Mouse (Mus musculus) kidney, embryonic 16.5 days (tissue): Measurements from ENCODE around the gene Cep131. TPM values are rescaled to one million over a fixed set of nuclear protein-coding genes. Genes with fewer than 3 reads are reported as not detected.

ENCODE experiments used
- ATAC-seq: fragments of 200-750 bp; cut with Nextera tagmentation; 2 replicates; pipeline ENCODE4 v1.8.0; 2017; ENCODE audit warnings: moderate TSS enrichment; ENCODE audit not compliant: low FRiP score, low TSS enrichment
- H3K27ac ChIP-seq: fragments of 300-500 bp; sonication (generic); 2 replicates; pipeline ENCODE4 v1.5.1; 2014; ENCODE audit warnings: low read length
- H3K27me3 ChIP-seq: fragments of 300-500 bp; sonication (generic); 2 replicates; pipeline ENCODE4 v1.6.1; 2014; ENCODE audit warnings: low read length, control low read depth, mixed read lengths; ENCODE audit not compliant: insufficient read depth
- H3K36me3 ChIP-seq: fragments of 300-500 bp; sonication (generic); 2 replicates; pipeline ENCODE4 v1.6.1; 2014; ENCODE audit warnings: low read length, control low read depth, mixed read lengths; ENCODE audit not compliant: insufficient read depth
- H3K4me1 ChIP-seq: fragments of 300-500 bp; sonication (generic); 2 replicates; pipeline ENCODE4 v1.6.1; 2014; ENCODE audit warnings: low read length, control low read depth, mixed read lengths; ENCODE audit not compliant: insufficient read depth
- H3K4me2 ChIP-seq: fragments of 300-500 bp; sonication (generic); replicated peaks from 2 replicates; pipeline ENCODE4 v1.6.1; 2014; ENCODE audit warnings: low read depth, low read length
- H3K4me3 ChIP-seq: fragments of 300-500 bp; sonication (generic); 2 replicates; pipeline ENCODE4 v1.5.1; 2014; ENCODE audit warnings: mild to moderate bottlenecking, low read length
- H3K9ac ChIP-seq: fragments of 300-500 bp; sonication (generic); replicated peaks from 2 replicates; pipeline ENCODE4 v1.6.1; 2014; ENCODE audit warnings: low read length
- H3K9me3 ChIP-seq: fragments of 300-500 bp; sonication (generic); 2 replicates; pipeline ENCODE4 v1.6.1; 2016; ENCODE audit warnings: low read length, control low read depth
- WGBS: fragments of 180-500 bp; shearing (Covaris S2); extraction: QIAGEN DNeasy Blood & Tissue Kit; methylation state at CpG from one replicate; pipeline ENCODE4 v1.1.7; 2014; 5-methylcytosine and 5-hydroxymethylcytosine counted together
- polyA plus RNA-seq: library from polyadenylated mRNA; unstranded; fragments of >200 nt; fragmentation: Nextera tagmentation; extraction: Ambion mirVana; gene quantifications from 2 replicates; pipeline ENCODE4 v1.2.1, GENCODE M21; 2015

The Cep131 gene
- polyA plus RNA-seq, 1 experiment from 2014 or later, result 26.6 TPM

DNA sequence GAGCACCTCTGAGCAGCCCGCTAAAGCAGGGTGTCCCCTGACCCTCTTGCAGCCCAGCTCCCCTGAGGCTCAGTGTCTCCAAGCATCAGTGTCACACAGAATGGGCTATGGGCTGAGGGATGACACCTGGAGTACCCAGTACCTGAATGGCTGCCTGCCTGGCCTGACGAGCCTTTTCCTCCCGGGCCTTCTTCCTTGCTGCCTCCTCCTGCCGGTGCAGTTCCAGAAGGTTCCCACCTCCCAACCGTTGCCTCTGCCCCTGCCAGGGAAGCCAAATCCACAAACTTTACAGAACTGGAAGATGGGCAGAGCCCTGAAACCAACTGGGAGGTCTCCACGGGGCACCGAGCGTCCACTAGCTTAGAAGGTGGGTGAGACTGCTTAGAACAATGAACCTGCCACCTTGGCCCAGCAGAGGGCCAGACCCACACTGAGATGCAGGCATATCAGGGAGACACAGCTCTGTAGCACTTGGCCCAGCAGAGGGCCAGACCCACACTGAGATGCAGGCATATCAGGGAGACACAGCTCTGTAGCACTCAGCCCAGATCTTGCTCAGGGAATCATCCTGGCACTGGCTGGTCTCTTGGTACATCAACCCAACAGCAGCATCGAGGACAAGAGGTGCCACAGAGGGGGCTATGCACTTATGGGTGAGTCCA, 13.5 kb downstream of the Cep131 start:
- Histone ChIP-seq H3K4me3 (no peak overlapping the region), H3K4me2 (no peak overlapping the region), H3K27ac (no peak overlapping the region), H3K36me3 (peaks cover 39% of the 10 kb centered on the region), H3K9ac (no peak overlapping the region), H3K27me3 (no peaks in the 10 kb centered on the region), H3K4me1 (no peaks in the 10 kb centered on the region), H3K9me3 (no peaks in the 10 kb centered on the region)
- no peak for ATAC-seq
- WGBS, result 89% methylated on average over 9 of the region's 9 CpGs

DNA sequence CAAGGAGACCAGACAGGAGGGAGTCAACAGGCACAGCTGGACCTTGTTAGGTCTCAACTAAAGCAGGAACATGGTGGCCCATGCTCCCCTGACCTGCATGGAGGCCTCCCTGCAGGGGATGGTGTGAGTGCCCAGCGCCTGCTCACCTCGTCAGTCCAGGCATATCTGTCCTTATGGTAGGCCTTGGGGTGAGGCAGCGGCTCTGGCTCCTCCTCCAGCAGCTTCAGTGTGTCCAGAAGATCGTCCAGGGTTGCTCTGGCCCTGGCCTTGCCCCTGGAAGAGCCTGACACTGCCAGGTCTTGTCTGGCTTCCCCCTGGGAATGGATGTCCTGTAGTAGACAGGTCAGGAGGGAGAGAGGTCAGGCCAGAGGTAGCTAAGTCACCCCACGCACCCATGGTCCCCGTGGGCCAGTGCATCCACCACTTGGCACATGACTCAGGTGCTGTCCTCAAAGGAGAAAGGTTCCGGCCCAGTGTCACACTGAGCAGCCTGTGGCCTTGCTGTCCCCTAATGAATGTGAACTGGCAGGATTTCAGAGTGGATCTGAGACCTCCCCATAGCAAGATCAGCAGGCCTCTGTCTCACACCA, 14.8 kb downstream of the Cep131 start:
- WGBS, result 80% methylated on average over 7 of the region's 7 CpGs
- H3K4me1 ChIP-seq, result no peaks in the 10 kb centered on the region
- no peaks in the 10 kb centered on the region for H3K27me3 ChIP-seq
- H3K4me2 ChIP-seq, result no peak overlapping the region
- no peaks in the 10 kb centered on the region for H3K9me3 ChIP-seq
- no peak overlapping the region for H3K4me3 ChIP-seq
- H3K36me3 ChIP-seq, result peaks cover 35% of the 10 kb centered on the region
- ATAC-seq, result no peak
- no peak overlapping the region; the same call in 1 of the 2 replicates for H3K9ac ChIP-seq
- H3K27ac ChIP-seq, result no peak overlapping the region

DNA sequence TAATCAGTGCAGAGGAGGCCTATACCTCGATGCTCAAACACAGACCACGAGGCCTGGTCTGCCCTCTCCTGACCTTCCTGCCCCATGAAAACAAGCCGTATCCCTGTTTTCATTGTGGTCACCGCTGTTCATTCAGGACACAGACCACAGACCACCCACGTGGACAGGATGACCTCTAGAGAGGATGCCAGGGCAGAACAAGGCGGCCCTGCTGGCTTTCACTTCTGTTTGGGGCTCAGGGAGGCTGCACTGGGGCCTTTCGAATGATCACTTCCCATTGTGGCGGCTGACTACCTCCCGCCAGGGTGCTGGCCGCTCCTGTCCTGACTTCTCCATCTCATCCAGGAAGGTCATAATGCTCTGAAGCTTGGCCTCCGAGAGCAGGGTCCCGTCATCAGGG, 15.6 kb downstream of the Cep131 start:
- Histone ChIP-seq H3K9me3 (no peaks in the 10 kb centered on the region), H3K27ac (no peak overlapping the region), H3K4me3 (no peak overlapping the region), H3K27me3 (no peaks in the 10 kb centered on the region), H3K36me3 (peaks cover 29% of the 10 kb centered on the region), H3K9ac (no peak overlapping the region), H3K4me2 (no peak overlapping the region), H3K4me1 (no peaks in the 10 kb centered on the region)
- 52% methylated on average over 12 of the region's 12 CpGs for WGBS
- no peak for ATAC-seq

DNA sequence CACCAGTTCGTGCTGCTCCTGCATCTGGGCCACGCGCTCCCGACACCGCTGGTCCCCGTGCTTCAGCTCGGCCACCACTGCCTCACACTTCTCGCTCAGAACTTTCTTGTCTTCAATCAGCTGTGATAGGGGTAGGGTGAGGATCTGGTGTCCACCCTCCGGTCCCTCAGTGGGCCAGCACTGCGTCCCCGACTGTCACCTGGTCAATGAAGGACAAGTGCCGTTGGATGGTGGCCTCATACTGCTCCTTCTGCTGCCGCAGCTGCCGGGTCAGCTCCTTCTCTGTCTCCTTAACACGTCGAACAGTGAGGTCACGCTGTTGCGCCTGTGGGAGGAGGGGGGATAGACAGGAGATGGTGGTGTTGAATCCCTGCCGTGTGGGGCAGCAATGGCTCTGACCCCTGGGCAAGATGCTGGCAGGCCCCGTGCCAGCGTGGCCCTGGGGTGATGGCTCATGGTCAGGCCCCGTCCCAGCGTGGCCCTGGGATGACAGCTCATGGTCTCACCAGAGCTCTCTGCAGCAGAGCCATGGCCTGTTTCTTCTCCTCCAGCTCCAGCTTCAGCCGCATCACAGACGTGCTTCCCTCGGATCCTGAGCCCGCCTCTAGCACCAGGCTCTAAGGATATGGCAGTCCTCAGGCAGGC, 16.2 kb downstream of the Cep131 start:
- H3K36me3 ChIP-seq, result peaks cover 23% of the 10 kb centered on the region
- H3K9me3 ChIP-seq, result no peaks in the 10 kb centered on the region
- WGBS, result 91% methylated on average over 27 of the region's 27 CpGs
- no peak overlapping the region for H3K27ac ChIP-seq
- H3K4me3 ChIP-seq, result no peak overlapping the region
- ATAC-seq, result no peak
- H3K9ac ChIP-seq, result no peak overlapping the region
- H3K27me3 ChIP-seq, result no peaks in the 10 kb centered on the region
- H3K4me2 ChIP-seq, result no peak overlapping the region
- no peaks in the 10 kb centered on the region for H3K4me1 ChIP-seq

DNA sequence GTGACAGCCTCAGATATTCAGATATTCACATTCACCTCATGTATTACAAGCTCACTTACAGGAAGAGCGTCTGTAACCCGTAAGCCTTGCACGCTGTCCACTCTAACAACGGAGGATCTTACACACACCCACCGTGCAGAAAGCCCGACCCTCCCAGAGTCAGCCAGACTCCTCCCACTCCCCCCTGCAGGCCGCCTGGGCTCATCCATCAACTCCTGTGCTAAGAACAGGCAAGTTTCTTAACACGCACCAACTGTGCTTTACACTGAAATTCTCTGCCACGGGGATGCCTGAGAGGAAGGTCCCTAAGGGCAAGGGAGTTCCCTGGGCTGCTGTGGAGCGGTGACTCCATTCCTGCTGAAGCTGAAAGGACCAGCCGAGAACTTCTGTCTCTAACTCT, 17.4 kb downstream of the Cep131 start:
- Histone ChIP-seq H3K27me3 (no peaks in the 10 kb centered on the region), H3K4me3 (no peak overlapping the region), H3K36me3 (peaks cover 26% of the 10 kb centered on the region), H3K9ac (no peak overlapping the region), H3K4me1 (no peaks in the 10 kb centered on the region), H3K27ac (no peak overlapping the region), H3K9me3 (no peaks in the 10 kb centered on the region), H3K4me2 (no peak overlapping the region)
- no peak for ATAC-seq
- WGBS, result 31% methylated on average over 11 of the region's 11 CpGs

DNA sequence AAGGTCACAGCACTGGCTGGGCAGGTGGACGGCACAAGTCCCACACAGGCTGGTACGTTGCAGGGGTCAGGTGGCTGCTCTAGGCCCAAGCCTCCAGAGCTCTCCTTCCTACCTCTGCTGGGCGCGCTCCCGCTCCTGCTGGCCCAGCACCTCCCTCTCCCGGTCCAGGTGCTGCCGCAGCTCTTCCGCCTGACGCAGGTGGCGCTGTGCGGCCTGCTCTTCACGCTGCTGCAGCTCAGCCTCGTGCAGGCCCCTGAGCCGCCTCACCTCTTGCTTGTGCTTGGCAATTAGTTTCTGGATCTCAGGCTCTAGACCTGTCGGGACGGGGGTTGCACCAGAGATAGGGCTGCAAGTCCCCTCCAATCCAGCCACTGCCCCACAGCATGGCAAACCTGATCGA, 18.8 kb downstream of the Cep131 start:
- Histone ChIP-seq H3K27me3 (no peaks in the 10 kb centered on the region), H3K4me1 (no peaks in the 10 kb centered on the region), H3K9me3 (no peaks in the 10 kb centered on the region), H3K36me3 (peaks cover 23% of the 10 kb centered on the region), H3K4me3 (no peak overlapping the region), H3K4me2 (no peak overlapping the region), H3K9ac (no peak overlapping the region), H3K27ac (no peak overlapping the region)
- ATAC-seq, result no peak
- WGBS, result 55% methylated on average over 17 of the region's 17 CpGs

DNA sequence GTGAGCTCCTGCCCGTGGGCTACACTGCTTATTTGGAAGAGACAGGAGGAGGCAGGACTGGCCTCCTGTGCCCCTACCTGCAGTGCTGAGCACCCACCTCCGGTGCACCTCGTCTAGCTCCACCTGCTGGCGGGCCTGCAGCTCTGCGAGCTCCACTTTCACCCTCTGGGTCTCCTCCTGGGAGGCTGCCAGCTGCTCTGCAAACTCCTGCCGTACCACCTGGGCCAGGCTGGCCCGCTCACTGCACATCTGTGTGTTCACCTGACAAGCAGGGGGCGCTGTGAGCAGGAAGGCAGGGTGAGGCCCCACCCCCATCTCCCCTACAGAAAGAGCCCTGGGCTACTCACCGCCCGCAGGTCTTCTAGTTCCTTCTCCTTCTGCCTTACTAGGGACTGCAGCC, 21.3 kb downstream of the Cep131 start:
- H3K9me3 ChIP-seq, result no peaks in the 10 kb centered on the region
- ATAC-seq, result peak; percentile 32
- no peak overlapping the region for H3K4me3 ChIP-seq
- H3K27ac ChIP-seq, result no peak overlapping the region
- no peaks in the 10 kb centered on the region; the same call in 1 of the 2 replicates for H3K4me1 ChIP-seq
- no peak overlapping the region for H3K9ac ChIP-seq
- H3K36me3 ChIP-seq, result peaks cover 7% of the 10 kb centered on the region; the same call in 1 of the 2 replicates
- H3K4me2 ChIP-seq, result no peak overlapping the region
- H3K27me3 ChIP-seq, result no peaks in the 10 kb centered on the region
- 39% methylated on average over 10 of the region's 10 CpGs for WGBS

DNA sequence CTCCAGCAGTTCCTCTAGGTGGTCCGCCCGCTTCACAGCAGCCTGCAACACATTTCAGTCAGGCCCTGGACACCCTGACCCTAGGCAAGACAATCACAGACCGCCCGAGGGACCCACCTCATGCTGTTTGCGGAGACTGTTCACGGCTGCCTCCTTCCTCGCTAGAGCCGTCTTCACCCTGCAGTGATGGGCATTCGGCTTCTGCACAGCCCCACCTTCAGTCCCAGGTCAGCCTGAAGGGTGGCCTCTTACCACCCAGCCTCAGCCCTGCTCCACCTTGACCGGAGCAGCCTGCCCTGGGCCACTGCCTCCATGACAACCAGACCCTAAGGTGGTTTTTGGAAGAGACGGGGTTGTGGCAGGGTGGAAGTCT, 22.0 kb downstream of the Cep131 start:
- 91% methylated on average over 11 of the region's 11 CpGs for WGBS

DNA sequence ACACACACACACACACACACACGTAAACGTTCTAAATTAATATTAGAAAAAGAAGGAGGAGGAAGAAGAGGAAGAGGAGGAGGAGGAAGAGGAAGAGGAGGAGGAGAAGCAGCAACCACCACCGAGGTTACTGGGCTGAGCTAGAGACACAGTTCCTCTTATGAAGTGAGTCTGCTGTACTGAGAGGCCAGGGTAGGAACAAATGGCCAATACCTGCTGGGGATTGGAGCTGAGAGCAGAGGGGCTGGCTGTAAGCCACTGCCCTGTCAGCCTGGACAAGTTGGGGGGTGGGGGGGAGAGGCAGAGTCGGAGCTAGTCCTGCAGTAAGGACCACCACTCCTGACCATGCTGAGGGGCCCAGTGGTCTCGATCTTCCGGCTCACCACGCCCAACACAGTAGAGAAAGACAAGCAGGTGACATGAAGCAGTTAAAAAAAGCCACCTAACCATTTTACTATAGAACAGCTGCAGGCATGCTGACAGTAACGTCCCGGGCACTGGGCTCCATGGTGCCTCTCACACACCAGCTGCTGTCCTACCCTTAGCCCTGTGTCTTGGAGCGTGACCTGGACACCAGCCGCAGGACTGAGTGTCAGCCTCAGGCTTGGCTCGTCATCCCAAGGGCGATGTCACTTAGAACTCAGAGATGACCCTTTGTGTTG, 22.5 kb downstream of the Cep131 start:
- ATAC-seq, result no peak
- H3K27me3 ChIP-seq, result no peaks in the 10 kb centered on the region
- H3K4me1 ChIP-seq, result no peaks in the 10 kb centered on the region; the same call in 1 of the 2 replicates
- no peak overlapping the region for H3K27ac ChIP-seq
- H3K36me3 ChIP-seq, result peaks cover 5% of the 10 kb centered on the region; the same call in 1 of the 2 replicates
- H3K9me3 ChIP-seq, result no peaks in the 10 kb centered on the region
- H3K4me2 ChIP-seq, result no peak overlapping the region
- WGBS, result 79% methylated on average over 13 of the region's 13 CpGs
- H3K4me3 ChIP-seq, result no peak overlapping the region
- H3K9ac ChIP-seq, result no peak overlapping the region

More for the DNA sequence above, 22.0 kb downstream of the Cep131 start:
- Histone ChIP-seq H3K27me3 (no peaks in the 10 kb centered on the region), H3K4me1 (no peaks in the 10 kb centered on the region; the same call in 1 of the 2 replicates), H3K9ac (no peak overlapping the region), H3K36me3 (peaks cover 5% of the 10 kb centered on the region; the same call in 1 of the 2 replicates), H3K4me2 (no peak overlapping the region), H3K9me3 (no peaks in the 10 kb centered on the region), H3K4me3 (no peak overlapping the region), H3K27ac (no peak overlapping the region)
- ATAC-seq, result no peak
